Mouse (Mus musculus) c-Kit-positive CD71-negative TER-119-negative erythroid progenitor cells, embryonic 14.5 days (primary cell): Measurements from ENCODE around the gene Pard3b.

Experiments used
- DNase-seq: peaks from one replicate; pipeline ENCODE4 v3.0.0-alpha.2; 2013; ENCODE audit warnings: low read depth

The Pard3b gene

DNA sequence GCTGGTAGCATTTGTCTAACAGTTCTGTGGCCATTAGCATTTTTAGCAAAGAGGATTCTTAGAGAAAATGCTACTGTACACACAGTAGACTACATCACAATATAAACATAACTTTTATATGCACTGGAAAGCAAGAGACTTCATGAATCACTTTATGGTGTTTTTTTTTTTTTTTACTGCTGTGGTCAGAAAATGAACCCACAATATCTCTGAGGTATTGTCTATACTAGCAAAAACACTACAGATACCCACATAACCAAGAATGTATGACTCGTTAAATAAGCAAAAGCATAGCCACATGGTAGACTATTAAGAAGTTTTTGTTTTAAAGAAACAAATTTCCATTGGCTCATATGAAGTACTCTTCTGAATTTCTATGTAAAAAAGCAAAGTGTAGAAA lies 827.9 kb downstream of the Pard3b start:
- DNase-seq: no peak

DNA sequence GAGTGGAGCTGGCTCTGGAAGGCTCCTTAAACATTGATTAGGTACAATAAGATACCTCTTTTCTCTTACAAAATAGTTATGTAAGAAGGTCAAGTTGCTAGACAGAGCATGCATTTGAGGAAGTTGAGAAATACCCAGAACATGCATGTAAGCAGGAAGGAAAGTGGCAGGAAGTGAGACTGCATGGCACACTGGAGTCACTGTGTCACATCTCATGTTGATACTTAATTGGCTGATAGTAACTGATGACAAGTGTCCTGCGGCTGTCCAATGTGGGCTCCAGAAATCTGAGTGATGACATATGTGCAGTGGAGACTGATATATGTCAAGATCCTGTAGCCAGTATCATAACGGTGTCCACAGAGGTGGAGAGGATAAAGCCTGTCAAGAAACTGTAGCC lies 844.4 kb downstream of the Pard3b start:
- DNase-seq: no peak

DNA sequence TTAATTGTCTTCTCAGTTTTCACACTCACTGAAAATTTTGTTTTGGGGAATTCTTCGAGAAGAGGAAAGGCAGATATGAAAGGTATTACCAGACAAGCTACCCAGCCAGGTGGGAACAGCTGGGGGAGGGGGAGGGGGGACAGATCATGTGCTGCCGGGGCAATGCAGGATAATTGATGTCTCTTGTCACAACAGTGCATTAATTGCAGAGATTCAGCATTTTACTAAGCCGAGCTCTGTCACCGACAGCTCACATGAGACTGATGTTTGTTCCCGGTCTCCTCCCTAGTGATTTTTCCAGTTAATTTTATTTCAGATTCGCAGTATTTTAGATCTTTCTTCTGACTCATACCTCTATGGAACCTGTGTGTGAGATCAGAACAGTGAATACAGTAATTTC lies 850.2 kb downstream of the Pard3b start:
- no peak for DNase-seq

DNA sequence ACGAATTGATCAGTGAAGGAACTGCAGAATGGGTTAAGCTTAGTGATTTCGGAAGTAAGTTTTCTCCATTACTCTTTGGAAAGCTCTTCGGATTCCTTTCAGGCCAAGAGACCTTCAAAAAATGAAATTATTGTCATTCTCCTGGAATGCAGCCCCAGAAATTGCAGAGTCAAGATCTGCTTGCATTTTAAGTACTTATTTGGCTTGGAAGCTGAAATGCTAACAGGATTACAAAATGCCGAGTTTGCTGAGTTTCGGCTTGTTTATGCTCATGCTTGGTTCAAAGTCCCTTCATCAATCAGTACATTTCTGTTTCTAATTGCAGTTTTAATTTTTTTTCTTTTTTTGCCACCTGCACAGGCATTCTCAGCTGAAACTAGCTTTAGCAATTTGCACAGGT lies 860.5 kb downstream of the Pard3b start:
- DNase-seq: no peak

DNA sequence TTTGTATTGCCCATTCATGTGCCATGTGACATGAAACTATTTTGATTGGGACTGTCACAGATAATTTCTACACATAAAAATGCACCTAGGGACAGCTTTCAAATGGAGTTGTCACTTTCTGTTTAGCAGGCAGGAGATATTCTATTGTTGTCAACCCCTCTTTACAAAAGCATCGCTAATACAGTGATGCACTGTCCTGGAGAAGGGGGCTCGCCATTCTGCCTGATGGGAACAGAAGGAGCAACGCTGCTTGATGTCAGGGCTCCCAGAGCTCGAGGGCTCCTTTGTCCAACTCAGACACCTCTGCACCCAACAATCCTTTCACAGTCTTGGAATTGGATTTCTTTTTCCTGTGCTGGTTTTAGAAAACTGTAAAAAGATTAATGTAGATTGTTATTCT lies 871.9 kb downstream of the Pard3b start:
- DNase-seq: no peak

DNA sequence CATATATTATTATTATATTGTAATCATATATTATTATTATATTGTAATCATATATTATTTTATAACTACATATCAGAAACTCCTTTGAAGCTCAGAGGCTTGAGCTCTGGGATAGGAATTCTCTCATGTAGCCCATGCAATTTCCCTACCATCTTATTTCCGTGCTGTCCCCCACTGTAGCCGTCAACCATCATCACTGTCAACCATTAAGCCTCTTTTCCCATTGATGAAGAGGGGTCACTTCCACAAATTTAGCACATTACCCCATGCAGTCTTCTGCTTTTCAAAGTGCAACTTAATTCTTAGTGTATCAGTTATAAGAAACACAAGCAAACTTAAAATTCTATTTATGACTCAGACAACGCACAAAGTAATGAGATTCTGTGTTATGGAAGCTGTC lies 873.1 kb downstream of the Pard3b start:
- no peak for DNase-seq

DNA sequence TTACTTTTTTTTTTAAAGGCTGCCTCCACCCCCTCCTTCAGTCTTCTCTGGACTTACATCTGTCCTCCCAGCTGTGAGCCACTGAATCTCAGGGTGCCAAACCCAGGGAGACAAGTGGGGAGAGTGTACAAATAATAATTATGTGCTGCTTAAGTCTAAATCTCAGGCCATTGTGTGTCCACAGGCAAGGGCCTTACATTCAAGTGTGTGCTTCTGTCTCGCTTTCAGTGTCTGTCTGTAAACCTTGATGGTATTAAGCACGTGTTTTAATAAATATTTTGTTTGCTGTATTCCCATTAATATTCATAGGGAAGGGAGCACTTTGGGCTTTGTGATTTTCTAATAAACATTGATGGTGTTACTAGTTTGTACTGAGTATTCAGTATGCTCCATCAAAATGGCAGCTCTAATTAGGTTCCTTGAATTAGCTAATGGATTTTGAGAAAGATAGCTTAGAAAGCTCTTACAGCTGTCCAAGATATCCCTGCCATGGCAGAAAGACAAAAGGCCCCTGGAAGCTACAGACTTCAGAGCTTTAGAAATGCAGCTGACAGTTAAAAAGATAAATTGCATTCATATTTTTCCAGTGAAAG lies 880.1 kb downstream of the Pard3b start:
- DNase-seq: no peak

DNA sequence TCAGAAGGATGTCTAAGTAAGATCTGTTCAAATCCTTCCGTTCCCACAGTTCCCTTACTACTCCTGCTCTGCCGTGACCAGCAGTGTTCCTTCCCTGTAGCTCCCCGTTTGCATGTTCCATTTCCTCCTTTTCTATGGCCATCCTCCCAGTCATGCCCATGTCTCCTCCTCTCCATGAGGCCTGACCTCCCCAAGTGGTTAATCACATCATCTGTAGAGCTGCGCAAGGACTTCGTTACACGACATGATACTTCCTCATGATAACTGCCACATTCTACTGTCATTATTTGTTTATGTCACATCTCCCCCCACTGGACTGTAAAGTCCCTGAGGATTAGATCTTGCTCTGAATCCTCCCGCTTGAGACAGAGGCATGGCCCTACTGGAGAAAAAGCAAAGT lies 882.7 kb downstream of the Pard3b start:
- no peak for DNase-seq

DNA sequence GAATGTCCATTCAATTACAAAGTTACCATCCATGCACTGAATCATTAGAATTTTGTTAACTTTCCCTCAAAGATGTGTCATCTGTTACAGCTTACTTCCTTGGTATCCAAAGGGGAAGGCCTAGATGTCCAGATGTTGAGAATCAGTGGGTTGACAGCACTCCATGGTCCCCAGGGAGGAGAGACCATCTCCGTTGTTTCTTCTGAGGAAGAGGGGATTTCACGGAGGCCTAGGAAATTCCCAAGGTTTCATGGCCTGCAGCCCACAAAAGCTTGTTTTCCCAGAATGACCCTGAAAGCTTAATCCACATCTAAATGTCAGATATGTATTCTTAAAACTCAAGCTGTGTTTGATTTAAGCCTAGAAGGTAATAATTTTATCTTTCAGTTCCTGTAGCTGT lies 884.1 kb downstream of the Pard3b start:
- no peak for DNase-seq

DNA sequence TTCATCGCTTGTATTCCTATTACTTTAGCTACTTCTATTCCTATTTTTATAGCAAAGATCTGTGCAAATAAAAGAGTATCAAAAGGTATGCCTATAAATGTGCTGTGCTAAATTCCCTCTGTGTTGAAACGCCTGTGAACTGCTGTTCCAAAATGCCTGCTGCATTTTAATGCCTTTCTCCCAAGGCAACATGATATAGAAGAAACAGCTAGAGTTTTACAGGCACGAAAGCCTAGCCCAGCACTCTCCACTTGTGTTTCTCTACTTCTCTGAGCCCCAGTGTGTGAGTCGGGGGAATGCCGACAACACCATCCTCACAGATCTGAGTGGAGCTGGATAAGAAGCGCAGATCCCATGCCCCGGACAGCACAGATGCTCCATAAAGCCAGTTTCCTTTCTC lies 889.2 kb downstream of the Pard3b start:
- DNase-seq: no peak

DNA sequence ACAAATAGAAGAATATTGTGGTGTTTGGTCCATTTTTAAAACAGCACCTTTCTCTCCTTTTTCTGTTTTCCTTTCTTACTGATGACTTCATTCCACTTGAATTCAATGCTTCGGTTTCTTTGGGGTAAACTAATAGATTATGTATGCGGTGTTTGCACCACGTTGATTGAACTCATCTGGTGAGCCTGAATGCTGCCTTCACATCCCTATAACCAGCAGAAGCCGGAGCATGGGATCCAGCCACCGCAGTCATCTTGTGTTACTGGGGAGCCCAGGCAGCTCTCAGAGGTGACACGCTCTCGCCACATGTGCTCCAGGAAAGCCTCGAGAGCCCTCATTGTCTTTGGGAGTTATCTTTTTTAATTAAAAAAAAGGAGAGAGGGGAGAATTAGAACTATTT lies 891.3 kb downstream of the Pard3b start:
- DNase-seq: no peak

DNA sequence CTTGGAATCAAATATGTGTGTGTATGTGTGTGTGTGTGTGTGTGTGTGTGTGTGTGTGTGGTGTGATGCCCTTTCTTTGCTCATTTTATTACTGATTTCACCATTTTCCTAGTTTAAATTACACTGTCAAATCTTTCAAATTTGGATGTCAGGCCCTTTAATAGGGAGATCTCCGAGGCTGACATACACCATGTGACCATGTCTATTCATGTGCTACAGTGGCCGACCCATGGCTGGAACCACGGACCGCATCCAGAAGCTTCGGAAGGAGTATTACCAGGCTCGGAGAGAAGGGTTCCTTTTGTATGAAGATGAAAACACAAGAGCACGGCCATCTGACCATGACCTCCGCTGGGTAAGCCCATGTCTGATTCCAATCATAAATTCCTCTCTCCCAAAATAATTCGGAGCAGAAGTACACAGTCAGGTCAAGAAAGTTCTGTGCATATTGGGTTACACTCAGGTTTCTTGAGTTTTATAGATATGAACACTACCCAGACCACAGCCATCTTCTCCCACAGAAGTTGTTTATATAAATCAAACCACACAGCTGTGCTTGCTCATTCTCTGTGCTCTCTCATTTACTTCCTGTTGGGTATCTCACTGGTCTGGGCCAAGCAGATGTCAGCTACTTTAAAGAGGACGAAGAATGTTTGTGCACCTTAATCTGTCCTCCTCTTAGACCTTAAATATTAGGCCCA lies 894.0 kb downstream of the Pard3b start:
- DNase-seq: no peak

DNA sequence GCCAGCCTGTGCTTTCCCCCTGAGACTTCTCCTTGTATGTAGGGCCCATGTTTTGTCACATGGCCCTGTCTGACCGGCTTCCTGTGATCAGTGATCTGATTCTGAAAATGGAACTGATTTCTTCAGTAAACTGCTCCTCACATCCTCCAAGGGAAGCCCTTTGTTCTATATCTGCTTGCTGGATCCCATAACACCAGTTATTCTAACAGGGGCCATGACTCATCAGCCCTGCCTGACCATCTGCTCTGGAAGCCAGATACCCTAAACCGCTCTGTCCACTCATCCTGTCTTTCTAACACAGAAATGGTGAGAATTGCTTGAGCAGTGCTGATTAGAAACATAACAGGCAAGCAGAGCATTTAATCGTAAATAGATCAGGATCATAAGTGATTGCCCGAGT lies 910.3 kb downstream of the Pard3b start:
- DNase-seq: no peak

DNA sequence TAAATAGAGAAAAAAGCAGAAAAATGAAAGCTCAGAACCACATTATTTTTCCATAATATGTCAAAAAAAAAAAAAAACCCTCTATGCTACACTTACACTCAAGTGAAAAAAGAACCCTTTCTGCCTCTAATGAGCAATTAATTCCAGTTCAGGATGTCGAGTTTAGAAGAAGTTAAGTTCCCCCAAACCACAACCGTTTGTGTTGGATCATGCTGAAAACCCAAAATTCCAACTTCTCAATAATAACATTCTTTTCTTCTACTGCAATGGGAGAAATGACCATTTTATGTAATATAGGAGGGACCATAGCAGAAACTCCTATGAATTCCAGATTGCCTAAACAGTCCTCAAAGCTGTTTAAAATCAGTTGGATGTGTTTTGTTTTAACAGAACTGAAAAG lies 911.9 kb downstream of the Pard3b start:
- no peak for DNase-seq

DNA sequence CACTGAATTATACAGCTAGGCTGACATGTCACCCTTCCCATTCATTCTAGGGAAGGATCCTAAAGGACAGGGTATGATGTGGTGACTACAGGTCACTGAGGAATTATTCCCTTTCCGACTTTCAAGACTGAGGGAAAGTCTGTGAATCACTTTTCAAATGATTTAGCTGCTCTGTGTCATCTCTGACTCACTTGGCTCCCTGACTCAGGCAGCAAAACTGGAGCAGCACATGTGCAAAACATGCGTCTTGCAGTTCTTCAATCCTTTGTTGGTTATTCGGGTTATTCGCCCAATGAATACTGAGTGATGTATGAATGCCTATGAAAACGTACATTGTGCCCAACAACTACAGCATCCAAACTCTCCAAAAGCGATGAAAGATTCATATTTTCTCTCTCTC lies 912.9 kb downstream of the Pard3b start:
- DNase-seq: no peak

DNA sequence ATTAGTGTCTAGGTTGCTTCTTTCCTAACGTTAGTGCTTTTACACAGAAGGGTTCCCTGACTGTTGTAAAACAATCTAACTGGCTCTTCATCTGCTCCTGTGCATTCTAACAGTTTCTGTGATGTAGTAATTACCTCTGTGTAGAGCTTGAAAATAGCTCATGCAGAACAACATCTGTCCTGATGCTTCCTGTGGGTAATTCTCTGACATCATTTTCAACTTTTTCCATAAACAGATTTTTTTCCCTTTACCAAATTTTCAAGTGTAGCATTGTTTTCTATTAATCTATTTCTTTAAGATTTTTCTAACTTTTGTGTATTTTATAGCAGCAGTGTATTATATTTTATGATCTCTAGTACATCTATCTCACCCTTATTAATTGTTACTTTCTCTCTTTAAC lies 917.2 kb downstream of the Pard3b start:
- DNase-seq: no peak

DNA sequence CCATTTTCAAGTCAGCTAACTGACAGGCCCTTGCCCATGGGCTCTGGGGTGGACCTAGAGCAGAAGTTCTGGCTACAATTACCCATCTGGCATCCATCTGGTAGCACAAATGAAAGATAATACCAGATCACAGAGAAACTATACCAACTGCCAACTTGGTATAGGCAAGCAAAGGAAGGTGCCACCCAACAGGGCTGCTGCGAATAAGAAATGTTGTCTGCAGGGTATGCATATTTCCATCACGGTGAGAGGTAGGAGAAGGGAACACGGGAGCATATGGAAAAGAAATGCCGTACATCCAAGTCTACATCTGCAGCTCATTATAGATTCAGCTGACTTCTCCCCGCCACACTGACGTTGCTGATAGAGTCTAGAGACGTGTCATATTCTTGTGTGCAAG lies 924.4 kb downstream of the Pard3b start:
- no peak for DNase-seq

DNA sequence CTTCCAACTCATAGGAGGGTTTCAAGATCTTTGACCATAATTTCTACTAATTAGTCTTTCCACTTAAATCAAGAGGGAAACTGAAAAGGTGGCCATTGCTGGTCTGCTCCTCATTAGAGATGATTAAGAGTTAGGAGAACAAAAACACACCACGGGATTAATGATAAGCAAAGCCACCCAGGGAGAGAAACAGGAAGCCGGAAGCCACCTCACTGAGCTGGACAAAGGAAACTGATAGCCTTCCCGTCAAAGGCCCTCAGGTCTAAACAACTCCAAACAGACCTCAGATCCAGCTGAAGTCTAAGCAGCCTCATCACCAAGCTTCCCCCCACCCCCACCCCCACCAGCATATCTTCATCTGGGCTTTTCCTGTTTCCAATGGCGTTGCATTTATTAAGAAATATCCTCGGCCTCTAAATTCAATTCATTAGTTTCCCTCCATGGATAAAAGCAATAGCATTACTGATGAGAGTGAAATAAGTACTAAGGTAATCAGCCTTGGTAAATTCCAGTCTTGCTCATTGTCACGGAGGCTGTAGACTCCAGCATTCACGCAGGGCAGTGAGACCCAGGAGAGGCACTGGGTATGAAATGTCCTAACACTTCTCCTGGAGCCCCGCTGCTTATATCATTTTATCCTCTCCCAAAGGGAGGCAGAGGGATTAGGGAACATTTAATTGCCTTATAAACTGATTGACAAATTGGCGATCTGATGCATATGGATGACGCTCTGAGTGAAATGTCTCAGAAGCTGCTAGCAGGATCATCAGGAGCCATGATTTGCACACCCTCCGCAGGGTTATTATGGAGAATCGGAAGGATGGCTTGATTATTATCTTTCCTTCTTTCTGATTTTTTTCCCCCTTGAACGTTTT lies 925.9 kb downstream of the Pard3b start:
- DNase-seq: no peak

DNA sequence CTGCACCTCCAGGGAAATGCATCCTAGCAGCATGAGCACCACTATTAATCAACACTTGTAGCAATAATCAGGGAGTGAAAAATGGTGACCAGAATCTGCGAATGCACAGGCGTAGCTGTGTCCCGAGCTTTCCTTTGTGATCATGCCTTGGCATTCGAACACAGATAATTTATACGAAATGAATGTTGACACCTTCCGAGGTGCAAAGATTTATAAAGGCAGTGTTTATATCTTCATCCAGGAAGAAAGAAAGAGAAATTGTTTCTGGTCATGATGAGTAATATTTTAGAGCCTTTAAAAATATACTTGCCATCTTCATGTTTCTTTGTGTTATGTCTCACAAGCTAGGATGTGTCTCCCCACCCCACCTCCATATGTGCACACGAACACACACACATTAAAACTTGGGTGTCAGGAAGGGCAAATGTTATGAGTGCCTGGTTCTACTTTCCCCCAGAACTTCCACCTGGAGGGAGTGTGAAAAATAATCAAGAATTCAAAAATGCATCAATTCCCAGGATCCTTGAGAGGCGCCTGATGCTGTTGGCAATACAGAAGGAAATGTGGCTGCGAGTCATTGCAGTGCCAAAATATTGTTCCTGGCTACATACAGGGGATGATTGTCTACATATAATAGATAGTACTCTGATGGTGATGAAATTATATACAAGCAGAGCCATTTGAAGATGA lies 926.6 kb downstream of the Pard3b start:
- no peak for DNase-seq

DNA sequence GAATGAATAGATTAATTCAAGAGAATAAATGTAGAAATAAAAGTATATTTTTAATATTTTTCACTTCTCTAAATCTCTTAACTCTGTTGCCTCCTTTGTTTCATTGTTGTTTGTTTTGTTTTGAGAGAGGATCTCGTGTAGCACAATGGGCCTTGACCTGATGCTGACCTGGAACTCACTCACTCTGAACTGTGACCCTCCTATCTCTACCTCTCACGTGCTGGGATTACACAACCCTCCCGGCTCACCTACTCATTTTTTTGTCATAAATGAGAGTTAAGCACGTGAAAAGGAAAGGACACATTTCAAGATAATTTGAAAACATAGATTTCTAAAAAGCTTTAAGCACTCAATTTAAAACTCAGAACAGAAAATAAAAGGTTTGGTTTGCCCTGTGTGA lies 928.0 kb downstream of the Pard3b start:
- no peak for DNase-seq

DNA sequence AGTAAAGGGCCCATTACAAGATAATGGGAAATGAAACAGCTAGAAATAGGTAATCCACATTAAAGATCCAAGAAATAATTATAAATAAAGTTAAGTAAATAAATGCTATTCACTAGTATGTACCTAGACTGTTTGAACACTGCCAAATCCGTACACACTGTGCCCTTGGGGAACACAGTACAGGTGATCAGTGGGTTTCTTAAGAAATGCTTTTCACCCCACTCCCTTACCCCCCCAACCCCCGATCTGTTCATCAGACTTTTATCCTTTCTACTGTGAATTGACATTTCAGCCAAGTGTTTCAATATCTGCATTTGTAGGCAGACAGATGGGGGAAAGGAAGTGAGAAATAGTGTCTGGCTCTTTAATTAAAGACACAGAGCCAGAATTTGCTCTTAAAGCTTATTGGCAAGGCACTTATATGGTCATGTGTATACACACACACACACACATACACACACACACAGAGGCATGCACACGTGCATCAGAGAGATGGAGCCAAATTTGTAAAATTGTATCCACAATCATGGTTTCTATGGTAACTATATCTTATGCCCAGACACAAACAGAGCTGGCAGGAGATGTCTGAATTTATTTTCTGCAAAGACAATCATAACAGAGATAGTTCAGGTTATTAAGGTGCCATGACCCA lies 938.4 kb downstream of the Pard3b start:
- DNase-seq: no peak
